Mouse (Mus musculus) kidney, postnatal 0 days (tissue): ENCODE measurements at regions not wholly inside any gene's neighbourhood (a gene's known extent, or its start where the extent isn't known, plus 50 kb on each side); places are given as distances from the start of the nearest gene placed in this dataset.

Experiments used
- ATAC-seq: fragments of 200-750 bp; cut with Nextera tagmentation; replicated peaks from 2 replicates; pipeline ENCODE4 v1.8.0; 2017; ENCODE audit warnings: low read depth, moderate number of reproducible peaks, moderate TSS enrichment, moderate library complexity; ENCODE audit not compliant: low FRiP score
- DNase-seq: peaks from one replicate; pipeline ENCODE4 v3.0.0-alpha.2; 2016; ENCODE audit warnings: low spot score
- H3K27ac ChIP-seq: fragments of 300-500 bp; sonication (generic); 2 replicates; pipeline ENCODE4 v1.5.1; 2014; ENCODE audit warnings: mild to moderate bottlenecking
- H3K27me3 ChIP-seq: fragments of 300-500 bp; sonication (generic); 2 replicates; pipeline ENCODE4 v1.6.1; 2014; ENCODE audit warnings: low read length, mixed read lengths; ENCODE audit not compliant: insufficient read depth
- H3K36me3 ChIP-seq: fragments of 300-500 bp; sonication (generic); 2 replicates; pipeline ENCODE4 v1.6.1; 2014; ENCODE audit warnings: low read length, mixed read lengths; ENCODE audit not compliant: insufficient read depth
- H3K4me1 ChIP-seq: fragments of 300-500 bp; sonication (generic); replicated peaks from 2 replicates; pipeline ENCODE4 v1.6.1; 2014; ENCODE audit warnings: antibody characterized with exemption, low read length, mixed read lengths; ENCODE audit not compliant: insufficient read depth
- H3K4me2 ChIP-seq: fragments of 300-500 bp; sonication (generic); 2 replicates; pipeline ENCODE4 v1.6.1; 2014; ENCODE audit warnings: mild to moderate bottlenecking, low read length, moderate library complexity, mixed read lengths
- H3K4me3 ChIP-seq: fragments of 300-500 bp; sonication (generic); replicated peaks from 2 replicates; pipeline ENCODE4 v1.5.1; 2014; ENCODE audit warnings: low read depth, low read length
- H3K9ac ChIP-seq: fragments of 300-500 bp; sonication (generic); 2 replicates; pipeline ENCODE4 v1.6.1; 2014; ENCODE audit warnings: low read depth, low read length
- H3K9me3 ChIP-seq: fragments of 300-500 bp; sonication (generic); replicated peaks from 2 replicates; pipeline ENCODE4 v1.6.1; 2016; ENCODE audit warnings: low read length, inconsistent platforms, mixed read lengths
- CTCF ChIP-seq: IDR thresholded peaks from 2 replicates; pipeline ENCODE4 v1.5.1; 2016; ENCODE audit warnings: antibody characterized with exemption, low read depth, mild to moderate bottlenecking, moderate library complexity
- WGBS: fragments of 180-500 bp; shearing (Covaris S2); extraction: QIAGEN DNeasy Blood & Tissue Kit; methylation state at CpG from one replicate; pipeline ENCODE4 v1.1.7; 2014; 5-methylcytosine and 5-hydroxymethylcytosine counted together

DNA sequence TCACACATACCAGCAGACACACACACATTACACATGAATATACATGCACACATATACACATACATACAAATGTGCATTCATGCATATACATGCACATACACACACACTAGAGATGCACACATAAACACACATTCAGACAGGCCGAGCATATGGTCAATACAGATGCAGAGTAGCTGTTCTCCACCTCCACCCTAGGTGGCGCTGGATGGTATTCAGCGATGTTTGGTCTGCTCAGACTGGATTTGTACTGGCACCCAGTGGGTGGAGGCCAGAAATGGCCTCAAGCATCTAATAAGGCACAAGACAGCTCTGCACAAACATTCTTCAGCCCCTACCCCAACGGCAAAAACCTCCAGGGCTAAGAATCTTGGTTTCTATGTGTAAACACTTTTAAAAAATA lies 578.3 kb upstream of the Mki67 start:
- H3K27ac ChIP-seq: no peak overlapping the region
- H3K36me3 ChIP-seq: no peaks in the 10 kb centered on the region
- no peaks in the 10 kb centered on the region for H3K27me3 ChIP-seq
- WGBS: 47% methylated on average over 4 of the region's 4 CpGs
- H3K9ac ChIP-seq: no peak overlapping the region
- DNase-seq (peak; percentile 51), ATAC-seq (no peak)
- H3K4me1 ChIP-seq: no peaks in the 10 kb centered on the region
- H3K4me3 ChIP-seq: no peak overlapping the region
- H3K9me3 ChIP-seq: no peaks in the 10 kb centered on the region
- H3K4me2 ChIP-seq: no peak overlapping the region
- TF ChIP-seq CTCF: peak; percentile 75

GRCm38 (mm10) chr7:136297901-136298513 lies 581.8 kb upstream of the Mki67 start:
- H3K27me3 ChIP-seq: no peaks in the 10 kb centered on the region
- H3K4me3 ChIP-seq: no peak overlapping the region
- H3K9me3 ChIP-seq: no peaks in the 10 kb centered on the region
- no peak overlapping the region for H3K9ac ChIP-seq
- DNase-seq (no peak), ATAC-seq (no peak)
- no peak overlapping the region for H3K27ac ChIP-seq
- peak; percentile 64 for TF ChIP-seq CTCF
- H3K4me2 ChIP-seq: no peak overlapping the region
- H3K36me3 ChIP-seq: no peaks in the 10 kb centered on the region
- 69% methylated on average over 2 of the region's 2 CpGs for WGBS
- H3K4me1 ChIP-seq: no peaks in the 10 kb centered on the region

- WGBS: 72% methylated on average over 4 of the region's 4 CpGs
- Histone ChIP-seq H3K36me3 (no peaks in the 10 kb centered on the region), H3K4me2 (no peak overlapping the region), H3K27ac (no peak overlapping the region), H3K27me3 (no peaks in the 10 kb centered on the region), H3K9ac (no peak overlapping the region), H3K9me3 (no peaks in the 10 kb centered on the region), H3K4me3 (no peak overlapping the region), H3K4me1 (no peaks in the 10 kb centered on the region)
- ATAC-seq (no peak), DNase-seq (peak; percentile 26)
- peak; percentile 63 for TF ChIP-seq CTCF
Observed at GRCm38 (mm10) chr7:136306137-136306536, 588.3 kb upstream of the Mgmt start.

- no peak overlapping the region for H3K27ac ChIP-seq
- H3K9me3 ChIP-seq: no peaks in the 10 kb centered on the region
- H3K36me3 ChIP-seq: no peaks in the 10 kb centered on the region
- H3K4me2 ChIP-seq: no peak overlapping the region
- no peak overlapping the region for H3K9ac ChIP-seq
- TF ChIP-seq CTCF: no peak
- H3K4me1 ChIP-seq: no peaks in the 10 kb centered on the region
- H3K27me3 ChIP-seq: no peaks in the 10 kb centered on the region
- DNase-seq (no peak), ATAC-seq (no peak)
- H3K4me3 ChIP-seq: no peak overlapping the region
Observed at GRCm38 (mm10) chr7:136308765-136309164, 585.6 kb upstream of the Mgmt start.

- no peak overlapping the region for H3K27ac ChIP-seq
- DNase-seq: no peak
- no peak for ATAC-seq
- TF ChIP-seq CTCF: no peak
- H3K4me2 ChIP-seq: no peak overlapping the region
- no peaks in the 10 kb centered on the region for H3K4me1 ChIP-seq
- H3K4me3 ChIP-seq: no peak overlapping the region
- H3K9me3 ChIP-seq: no peaks in the 10 kb centered on the region
- 80% methylated on average over 4 of the region's 4 CpGs for WGBS
- no peak overlapping the region for H3K9ac ChIP-seq
- no peaks in the 10 kb centered on the region for H3K27me3 ChIP-seq
- H3K36me3 ChIP-seq: no peaks in the 10 kb centered on the region
Observed at GRCm38 (mm10) chr7:136327281-136327680, 567.1 kb upstream of the Mgmt start.

- Histone ChIP-seq H3K9ac (no peak overlapping the region), H3K4me2 (no peak overlapping the region), H3K27ac (no peak overlapping the region), H3K4me3 (no peak overlapping the region), H3K4me1 (no peaks in the 10 kb centered on the region), H3K27me3 (no peaks in the 10 kb centered on the region), H3K36me3 (no peaks in the 10 kb centered on the region), H3K9me3 (no peaks in the 10 kb centered on the region)
- WGBS: 66% methylated on average over 1 of the region's 1 CpGs
- no peak for TF ChIP-seq CTCF
- DNase-seq (no peak), ATAC-seq (no peak)
Observed at GRCm38 (mm10) chr7:136330431-136330830, 564.0 kb upstream of the Mgmt start.

GRCm38 (mm10) chr7:136332805-136333204 lies 561.6 kb upstream of the Mgmt start:
- 59% methylated on average over 4 of the region's 4 CpGs for WGBS
- no peak overlapping the region for H3K9ac ChIP-seq
- DNase-seq (peak; percentile 19), ATAC-seq (no peak)
- peak; percentile 48; the same call in 1 of the 2 replicates for TF ChIP-seq CTCF
- H3K4me2 ChIP-seq: no peak overlapping the region
- no peaks in the 10 kb centered on the region for H3K4me1 ChIP-seq
- H3K27ac ChIP-seq: no peak overlapping the region
- H3K4me3 ChIP-seq: no peak overlapping the region
- no peaks in the 10 kb centered on the region for H3K9me3 ChIP-seq
- H3K36me3 ChIP-seq: no peaks in the 10 kb centered on the region
- H3K27me3 ChIP-seq: no peaks in the 10 kb centered on the region
